Mouse (Mus musculus) midbrain, postnatal 0 days (tissue): ENCODE data around the gene Caprin1. TPM values are rescaled to one million over a fixed set of nuclear protein-coding genes. Genes with fewer than 3 reads are reported as not detected.

Experiments
- ATAC-seq: fragments of 200-750 bp; cut with Nextera tagmentation; 2 replicates; pipeline ENCODE4 v1.8.0; 2017; ENCODE audit warnings: moderate number of reproducible peaks, mild to moderate bottlenecking, moderate TSS enrichment, moderate library complexity; ENCODE audit not compliant: low FRiP score
- DNase-seq: peaks from one replicate; pipeline ENCODE4 v3.0.0-alpha.2; 2015; ENCODE audit warnings: low spot score
- H3K27ac ChIP-seq: fragments of 300-500 bp; sonication (generic); 2 replicates; pipeline ENCODE4 v1.5.1; 2014; ENCODE audit warnings: low read depth, mild to moderate bottlenecking, low read length, mixed read lengths
- H3K27me3 ChIP-seq: fragments of 300-500 bp; sonication (generic); 2 replicates; pipeline ENCODE4 v1.6.1; 2014; ENCODE audit warnings: low read length, control low read depth, mixed read lengths; ENCODE audit not compliant: insufficient read depth
- H3K36me3 ChIP-seq: fragments of 300-500 bp; sonication (generic); 2 replicates; pipeline ENCODE4 v1.6.1; 2014; ENCODE audit warnings: low read length, control low read depth, mixed read lengths; ENCODE audit not compliant: insufficient read depth
- H3K4me1 ChIP-seq: fragments of 300-500 bp; sonication (generic); 2 replicates; pipeline ENCODE4 v1.6.1; 2014; ENCODE audit warnings: mild to moderate bottlenecking, control low read depth, antibody characterized with exemption, low read length, mixed read lengths; ENCODE audit not compliant: insufficient read depth
- H3K4me2 ChIP-seq: fragments of 300-500 bp; sonication (generic); 2 replicates; pipeline ENCODE4 v1.6.1; 2014; ENCODE audit warnings: low read depth, mild to moderate bottlenecking, low read length, mixed read lengths; ENCODE audit not compliant: poor library complexity, severe bottlenecking
- H3K4me3 ChIP-seq: fragments of 300-500 bp; sonication (generic); 2 replicates; pipeline ENCODE4 v1.5.1; 2014; ENCODE audit warnings: low read depth, mild to moderate bottlenecking, low read length, moderate library complexity
- H3K9ac ChIP-seq: fragments of 300-500 bp; sonication (generic); replicated peaks from 2 replicates; pipeline ENCODE4 v1.6.1; 2014; ENCODE audit warnings: mild to moderate bottlenecking, low read length, moderate library complexity, mixed read lengths; ENCODE audit not compliant: poor library complexity, severe bottlenecking
- H3K9me3 ChIP-seq: fragments of 300-500 bp; sonication (generic); 2 replicates; pipeline ENCODE4 v1.6.1; 2016; ENCODE audit warnings: low read length, control low read depth
- CTCF ChIP-seq: IDR thresholded peaks from 2 replicates; pipeline ENCODE4 v1.5.1; 2016; ENCODE audit warnings: antibody characterized with exemption, mild to moderate bottlenecking
- WGBS: fragments of 180-500 bp; shearing (Covaris S2); extraction: QIAGEN DNeasy Blood & Tissue Kit; methylation state at CpG from one replicate; pipeline ENCODE4 v1.1.7; 2014; 5-methylcytosine and 5-hydroxymethylcytosine counted together
- polyA plus RNA-seq: library from polyadenylated mRNA; unstranded; fragments of >200 nt; fragmentation: Nextera tagmentation; extraction: Ambion mirVana; gene quantifications from 2 replicates; pipeline ENCODE4 v1.2.1, GENCODE M21; 2015
- total RNA-seq: library from RNA; depleted of rRNA; stranded (reverse); fragments of >200 nt; gene quantifications from 2 replicates; pipeline ENCODE4 v1.2.3, GENCODE M21; 2014

Caprin1 gene
- total and polyA plus RNA-seq, 2 experiments from 2014 or later: 226 to 269 TPM

- 71% methylated on average over 3 of the region's 3 CpGs for WGBS
- Histone ChIP-seq H3K27ac (no peak overlapping the region), H3K4me2 (no peak overlapping the region), H3K27me3 (no peaks in the 10 kb centered on the region), H3K9ac (no peak overlapping the region), H3K4me1 (0 out of 2 replicates have a peak, but pooled peaks cover 2% of the 10 kb centered on the region), H3K36me3 (no peaks in the 10 kb centered on the region), H3K9me3 (no peaks in the 10 kb centered on the region), H3K4me3 (no peak overlapping the region)
- TF ChIP-seq CTCF: no peak
- ATAC-seq: no peak
- no peak for DNase-seq
Observed at GRCm38 (mm10) chr2:103838483-103838882, 41.0 kb upstream of the Caprin1 start.

- Histone ChIP-seq H3K27ac (no peak overlapping the region), H3K9me3 (no peaks in the 10 kb centered on the region), H3K27me3 (no peaks in the 10 kb centered on the region), H3K9ac (no peak overlapping the region), H3K4me3 (no peak overlapping the region), H3K4me2 (no peak overlapping the region), H3K4me1 (0 out of 2 replicates have a peak, but pooled peaks cover 2% of the 10 kb centered on the region), H3K36me3 (no peaks in the 10 kb centered on the region)
- no peak for DNase-seq
- WGBS: 82% methylated on average over 4 of the region's 4 CpGs
- no peak for TF ChIP-seq CTCF
- ATAC-seq: no peak
Observed at GRCm38 (mm10) chr2:103837166-103837565, 39.7 kb upstream of the Caprin1 start.

GRCm38 (mm10) chr2:103835614-103836395 lies 38.4 kb upstream of the Caprin1 start:
- Histone ChIP-seq H3K4me3 (no peak overlapping the region), H3K4me2 (no peak overlapping the region), H3K9me3 (no peaks in the 10 kb centered on the region), H3K36me3 (no peaks in the 10 kb centered on the region), H3K27ac (no peak overlapping the region), H3K4me1 (0 out of 2 replicates have a peak, but pooled peaks cover 2% of the 10 kb centered on the region), H3K9ac (no peak overlapping the region), H3K27me3 (no peaks in the 10 kb centered on the region)
- WGBS: 75% methylated on average over 11 of the region's 11 CpGs
- DNase-seq: no peak
- ATAC-seq: no peak
- no peak for TF ChIP-seq CTCF

- Histone ChIP-seq H3K36me3 (no peaks in the 10 kb centered on the region), H3K9ac (no peak overlapping the region), H3K4me3 (no peak overlapping the region), H3K9me3 (no peaks in the 10 kb centered on the region), H3K27me3 (no peaks in the 10 kb centered on the region), H3K27ac (no peak overlapping the region), H3K4me1 (0 out of 2 replicates have a peak, but pooled peaks cover 2% of the 10 kb centered on the region), H3K4me2 (no peak overlapping the region)
- WGBS: 80% methylated on average over 3 of the region's 3 CpGs
- no peak for DNase-seq
- TF ChIP-seq CTCF: no peak
- no peak for ATAC-seq
Observed at GRCm38 (mm10) chr2:103833816-103834445, 36.5 kb upstream of the Caprin1 start.

- Histone ChIP-seq H3K27ac (no peak overlapping the region), H3K4me2 (no peak overlapping the region), H3K27me3 (no peaks in the 10 kb centered on the region), H3K9ac (no peak overlapping the region), H3K4me1 (0 out of 2 replicates have a peak, but pooled peaks cover 2% of the 10 kb centered on the region), H3K4me3 (no peak overlapping the region), H3K36me3 (no peaks in the 10 kb centered on the region), H3K9me3 (no peaks in the 10 kb centered on the region)
- WGBS: 77% methylated on average over 5 of the region's 5 CpGs
- ATAC-seq: no peak
- TF ChIP-seq CTCF: no peak
- DNase-seq: no peak
Observed at GRCm38 (mm10) chr2:103832899-103833298, 35.5 kb upstream of the Caprin1 start.

- Histone ChIP-seq H3K9ac (no peak overlapping the region), H3K36me3 (no peaks in the 10 kb centered on the region), H3K9me3 (no peaks in the 10 kb centered on the region), H3K27ac (no peak overlapping the region), H3K4me2 (no peak overlapping the region), H3K4me3 (no peak overlapping the region), H3K27me3 (no peaks in the 10 kb centered on the region), H3K4me1 (no peaks in the 10 kb centered on the region)
- DNase-seq: no peak
- no peak for TF ChIP-seq CTCF
- no peak for ATAC-seq
Observed at GRCm38 (mm10) chr2:103828900-103829299, 31.5 kb upstream of the Caprin1 start.
